Mouse (Mus musculus): ENCODE results near the gene Dnase1l2. TPM values are rescaled to one million over a fixed set of nuclear protein-coding genes. Genes with fewer than 3 reads are reported as not detected.
A peak's percentile ranks its signal among the peaks of the same experiment; 100 is the strongest.

The Dnase1l2 gene
- polyA plus RNA-seq, 1 experiment from 2014 or later = 3.5 TPM

DNA sequence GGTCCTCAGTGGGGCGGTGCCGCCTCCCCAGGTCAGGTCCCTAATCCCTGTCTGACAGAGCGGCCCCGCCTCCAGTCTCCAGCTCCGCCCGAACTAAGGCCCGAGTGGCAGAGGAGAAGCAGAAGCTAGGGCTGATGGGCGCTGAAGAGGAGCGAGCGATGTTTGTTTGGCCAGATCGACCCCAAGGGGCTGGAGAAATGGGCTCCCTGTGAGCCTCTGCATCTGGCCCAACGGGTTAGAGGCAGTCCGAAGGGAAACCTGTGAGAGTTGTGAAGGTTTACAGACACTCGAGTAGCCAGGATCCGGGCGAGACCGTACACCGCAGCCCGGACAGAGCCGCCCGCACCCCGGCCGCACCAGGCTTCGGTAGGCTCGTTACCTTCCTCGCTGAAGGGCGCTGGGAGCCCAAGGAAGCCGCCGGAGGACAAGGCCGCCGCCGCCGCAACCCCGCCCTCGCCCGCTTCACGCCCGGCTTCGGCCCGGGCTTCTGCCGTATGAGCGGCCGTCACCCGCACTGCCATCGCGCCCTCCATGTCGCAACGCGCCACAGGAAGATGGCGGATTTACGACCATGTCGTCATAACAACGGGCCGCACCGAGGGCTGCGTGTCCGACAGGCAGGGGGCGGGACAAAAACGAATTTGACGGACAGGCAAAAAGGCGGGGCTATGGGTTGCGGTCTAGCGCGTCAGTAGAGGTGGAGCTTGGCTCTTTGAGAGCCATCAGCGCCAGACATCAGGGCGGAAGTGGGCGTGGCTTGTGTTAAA lies 12.0 kb upstream of the Dnase1l2 start:
- peak; percentile 81 for ATAC-seq
- TF ChIP-seq CTCF (IDR thresholded peaks at IDR 0.05) = no peak

DNA sequence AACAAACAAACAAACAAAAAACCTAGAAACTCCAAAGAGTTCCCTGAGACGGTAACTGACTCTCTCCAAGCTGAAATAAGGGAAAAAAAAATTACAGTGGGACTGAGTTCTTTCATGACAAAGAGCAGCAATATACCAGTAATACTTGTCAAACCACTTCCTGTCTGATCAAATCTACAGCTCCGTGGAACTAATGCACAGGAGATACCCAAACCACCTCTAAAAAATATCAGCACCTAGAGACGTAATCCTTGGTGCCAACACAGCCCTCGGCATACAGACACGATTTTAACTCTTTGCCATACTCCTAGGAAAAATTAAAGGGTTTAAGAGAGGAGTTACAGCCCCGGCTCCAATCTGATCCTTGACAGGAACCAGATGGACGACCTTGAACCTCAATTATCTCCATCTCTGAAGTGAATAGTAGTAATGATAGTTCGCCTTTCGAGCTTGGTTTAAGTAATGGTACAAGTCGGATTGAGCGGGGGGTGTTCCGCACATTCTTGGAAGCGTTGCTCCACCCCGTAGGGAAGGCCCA lies 11.4 kb upstream of the Dnase1l2 start:
- ATAC-seq (peak; percentile 6), DNase-seq (ENCODE audit: low read depth, low spot score) (no peak)
- TF ChIP-seq CTCF (IDR thresholded peaks at IDR 0.05) = no peak
- POLR2A ChIA-PET = interaction anchor here (1.1 to 3.6 kb wide), 4 partner anchors 10 to 96 kb away, joined by 3 to 12 read pairs (median 4); partner anchors contain the start of genes E4f1, Pgp and Pkd1
- H3K27me3 ChIP-seq = no peaks in the 10 kb centered on the region
- in situ Hi-C loops (cut with MboI; ENCODE audit: low pct_unique_long_range_greater_than_20kb) = no loop called here
- CTCF ChIA-PET = interaction anchor here (0.8 to 1.8 kb wide), 2 partner anchors 17 to 25 kb away, joined by 3 to 5 read pairs; partner anchors contain the start of gene Mlst8

More for the DNA sequence above, 12.0 kb upstream of the Dnase1l2 start:
- in situ Hi-C loops (cut with MboI; ENCODE audit: low pct_unique_long_range_greater_than_20kb) = no loop called here
- CTCF ChIA-PET = interaction anchor here (1.8 kb wide), 1 partner anchor 18 kb away, joined by 5 read pairs; no protein-coding TSS in a partner anchor
- POLR2A ChIA-PET = interaction anchor here (1.2 to 3.6 kb wide), 4 partner anchors 16 to 95 kb away, joined by 3 to 12 read pairs (median 4); partner anchors contain the start of genes E4f1, Pgp and Pkd1
- peak; percentile 89 for DNase-seq (ENCODE audit: low read depth, low spot score)
- H3K27me3 ChIP-seq = no peaks in the 10 kb centered on the region

DNA sequence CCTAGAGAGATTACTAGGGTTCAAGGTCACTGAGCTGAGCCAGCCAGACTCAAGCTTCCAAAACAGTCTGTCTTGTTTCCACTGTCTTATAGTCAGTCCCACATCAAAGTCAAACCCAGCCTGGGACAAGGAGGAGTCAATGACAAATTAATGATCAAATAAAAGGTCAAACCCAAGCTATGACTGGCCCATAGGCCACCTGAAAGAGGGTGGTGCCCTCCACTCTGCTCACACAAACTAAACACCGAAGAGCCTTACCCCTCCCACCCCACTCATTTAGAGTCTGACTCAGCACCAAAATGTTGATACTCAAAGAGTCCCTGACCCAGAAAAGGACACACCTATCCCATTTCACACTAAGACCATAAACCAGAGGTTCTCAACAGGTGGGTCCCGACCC lies 10.5 kb upstream of the Dnase1l2 start:
- no peak for ATAC-seq
- POLR2A ChIA-PET = interaction anchor here (1.1 to 3.6 kb wide), 2 partner anchors 10 to 18 kb away, joined by 3 to 12 read pairs; partner anchors contain the start of genes E4f1 and Pgp
- in situ Hi-C loops (cut with MboI; ENCODE audit: low pct_unique_long_range_greater_than_20kb) = no loop called here
- CTCF ChIA-PET = interaction anchor here (1.0 to 1.8 kb wide), 2 partner anchors 16 to 26 kb away, joined by 3 to 5 read pairs; no protein-coding TSS in a partner anchor
- TF ChIP-seq CTCF (IDR thresholded peaks at IDR 0.05) = no peak
- no peaks in the 10 kb centered on the region for H3K27me3 ChIP-seq
- DNase-seq (ENCODE audit: low read depth, low spot score) = no peak

DNA sequence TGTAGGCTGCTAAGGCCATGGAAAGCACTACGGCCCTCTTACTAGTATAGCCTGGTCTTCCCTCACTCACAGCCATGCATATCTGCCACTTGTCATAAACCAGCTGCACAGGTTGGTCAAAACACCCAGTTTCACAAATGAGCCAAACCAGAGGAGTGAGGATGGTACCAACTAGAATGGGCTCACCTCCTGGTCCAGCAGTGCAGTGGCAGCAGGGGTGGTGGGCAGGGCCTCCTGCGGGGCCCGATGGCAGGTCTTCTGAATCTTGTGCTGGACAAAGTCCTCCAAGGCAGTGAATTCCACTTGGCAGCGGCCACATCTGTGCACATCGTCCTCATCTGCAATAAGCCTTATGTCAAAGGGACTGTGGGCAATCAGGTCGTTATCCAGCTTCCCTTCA lies 8.3 kb upstream of the Dnase1l2 start:
- no peak for TF ChIP-seq CTCF (IDR thresholded peaks at IDR 0.05)
- in situ Hi-C loops (cut with MboI; ENCODE audit: low pct_unique_long_range_greater_than_20kb) = no loop called here
- ChIA-PET POLR2A (interaction anchor here (0.5 kb wide), 1 partner anchor 1732 kb away, joined by 5 read pairs; no protein-coding TSS in a partner anchor), CTCF (interaction anchor here (1.3 kb wide), 1 partner anchor 14 kb away, joined by 5 read pairs; no protein-coding TSS in a partner anchor)
- H3K27me3 ChIP-seq = no peaks in the 10 kb centered on the region
- no peak for ATAC-seq
- DNase-seq (ENCODE audit: low read depth, low spot score) = no peak

DNA sequence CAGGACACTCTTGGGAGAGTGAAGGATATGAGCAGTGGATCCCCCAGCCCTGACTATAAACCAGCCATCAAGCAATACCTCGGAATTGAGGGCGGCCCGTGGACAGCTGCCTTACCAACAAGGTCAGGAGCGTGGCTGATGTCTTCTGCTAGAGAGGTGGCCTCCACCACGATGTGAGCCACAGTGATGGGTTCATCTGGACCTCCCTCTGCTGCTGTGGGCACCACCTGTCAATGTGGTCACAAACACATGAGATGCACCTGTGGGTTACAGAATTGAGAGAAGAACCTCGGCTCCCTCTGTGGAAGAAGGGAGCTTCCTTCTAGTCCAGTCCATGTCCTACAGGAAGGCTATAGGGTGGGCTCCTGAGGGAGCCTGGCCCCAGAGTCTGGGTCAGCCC lies 6.6 kb upstream of the Dnase1l2 start:
- ChIA-PET POLR2A (no interaction called here), CTCF (no interaction called here)
- H3K27me3 ChIP-seq = no peaks in the 10 kb centered on the region
- TF ChIP-seq CTCF (IDR thresholded peaks at IDR 0.05) = no peak
- no peak for ATAC-seq
- in situ Hi-C loops (cut with MboI; ENCODE audit: low pct_unique_long_range_greater_than_20kb) = no loop called here
- no peak for DNase-seq (ENCODE audit: low read depth, low spot score)

DNA sequence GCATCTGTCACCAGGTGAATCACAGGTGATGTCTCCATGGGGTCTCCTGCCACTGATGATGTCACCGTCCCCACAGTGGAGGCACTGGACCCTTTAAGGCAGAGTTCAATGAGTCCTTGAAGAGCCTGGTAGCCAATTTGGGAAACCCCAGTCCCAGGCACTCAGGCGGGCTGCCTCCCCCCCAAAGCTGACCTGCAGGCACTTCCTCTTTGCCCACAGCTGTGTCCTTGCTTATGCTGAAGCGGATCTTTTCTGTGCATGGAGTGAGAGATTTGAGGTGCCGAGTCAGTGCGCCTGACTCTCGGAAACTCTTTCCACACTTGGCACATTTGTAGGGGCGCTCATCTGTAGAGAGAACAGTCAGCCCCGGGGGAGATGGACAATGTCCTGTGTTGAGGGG lies 3.7 kb upstream of the Dnase1l2 start:
- H3K27me3 ChIP-seq = no peaks in the 10 kb centered on the region
- in situ Hi-C loops (cut with MboI; ENCODE audit: low pct_unique_long_range_greater_than_20kb) = no loop called here
- ChIA-PET POLR2A (no interaction called here), CTCF (no interaction called here)
- ATAC-seq = no peak
- TF ChIP-seq CTCF (IDR thresholded peaks at IDR 0.05) = no peak
- no peak for DNase-seq (ENCODE audit: low read depth, low spot score)

DNA sequence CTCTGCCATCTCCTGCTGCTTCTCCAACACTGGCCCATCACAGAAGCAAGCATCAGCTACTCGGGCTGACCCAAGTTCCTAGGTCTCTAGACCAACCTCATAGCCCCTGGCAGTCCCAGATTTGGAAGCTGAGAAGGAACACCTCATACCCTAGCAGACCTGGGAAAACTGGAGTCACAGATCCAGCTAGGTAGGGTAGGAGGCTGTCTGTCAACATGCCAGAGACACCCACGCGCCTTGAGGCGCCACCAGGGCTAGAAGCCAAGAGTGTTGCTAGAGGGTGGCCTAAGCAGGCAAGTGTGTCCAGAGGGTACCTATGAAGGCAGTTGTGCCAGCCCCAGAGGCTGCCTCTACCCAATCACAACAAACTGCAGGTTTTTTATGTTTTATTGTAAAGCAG lies 504 bp upstream of the Dnase1l2 start:
- ChIA-PET POLR2A (interaction anchor here (1.4 kb wide), 1 partner anchor 10 kb away, joined by 3 read pairs; no protein-coding TSS in a partner anchor), CTCF (interaction anchor here (1.4 kb wide), 1 partner anchor 51 kb away, joined by 3 read pairs; no protein-coding TSS in a partner anchor)
- no peak for DNase-seq (ENCODE audit: low read depth, low spot score)
- H3K27me3 ChIP-seq = no peaks in the 10 kb centered on the region
- TF ChIP-seq CTCF (IDR thresholded peaks at IDR 0.05) = no peak
- in situ Hi-C loops (cut with MboI; ENCODE audit: low pct_unique_long_range_greater_than_20kb) = no loop called here
- ATAC-seq = no peak

DNA sequence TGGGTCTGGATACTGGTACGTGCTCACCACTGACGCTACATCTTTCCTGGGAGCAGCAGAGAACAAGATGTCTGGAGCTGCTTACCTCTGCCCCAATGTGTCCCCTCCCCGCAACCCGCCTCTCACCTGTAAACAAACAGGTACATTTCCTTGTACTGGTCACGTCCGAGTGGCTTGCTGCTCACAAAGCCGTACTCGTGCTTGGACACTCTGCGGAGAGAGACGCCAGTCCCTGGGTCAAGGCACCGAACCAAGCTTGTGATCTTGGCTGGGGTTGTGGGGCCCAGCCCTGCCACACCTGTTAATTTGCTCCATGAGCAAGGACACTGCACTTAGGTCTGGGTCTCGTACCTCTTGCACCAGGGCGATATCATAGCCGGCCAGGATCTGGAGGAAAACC lies 798 bp downstream of the Dnase1l2 start:
- in situ Hi-C loops (cut with MboI; ENCODE audit: low pct_unique_long_range_greater_than_20kb) = no loop called here
- ATAC-seq = no peak
- ChIA-PET POLR2A (no interaction called here), CTCF (no interaction called here)
- DNase-seq (ENCODE audit: low read depth, low spot score) = no peak
- TF ChIP-seq CTCF (IDR thresholded peaks at IDR 0.05) = no peak
- no peaks in the 10 kb centered on the region for H3K27me3 ChIP-seq

DNA sequence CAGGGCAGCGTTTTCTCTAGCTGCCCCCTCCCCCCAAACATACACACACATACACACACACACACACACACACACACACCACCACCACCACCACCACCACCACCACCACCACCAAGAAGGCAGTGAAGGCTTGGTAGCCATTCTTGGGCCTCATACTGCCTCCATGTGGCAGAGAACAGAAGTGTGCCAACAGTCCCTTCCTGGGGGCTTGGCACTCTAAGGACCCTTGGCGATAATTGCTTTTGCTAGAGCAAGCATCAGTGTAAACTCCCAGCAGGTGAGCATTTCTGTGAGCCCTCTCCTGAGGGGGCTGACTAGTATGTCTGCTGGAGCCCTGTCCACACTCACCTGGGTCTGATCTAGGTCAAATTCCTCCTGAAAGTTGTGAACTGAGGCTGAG lies 1.8 kb downstream of the Dnase1l2 start:
- H3K27me3 ChIP-seq = no peaks in the 10 kb centered on the region
- in situ Hi-C loops (cut with MboI; ENCODE audit: low pct_unique_long_range_greater_than_20kb) = no loop called here
- ChIA-PET CTCF (interaction anchor here (1.0 kb wide), 1 partner anchor 38 kb away, joined by 3 read pairs; the partner anchor contains the start of gene Mlst8), POLR2A (no interaction called here)
- ATAC-seq (no peak), DNase-seq (ENCODE audit: low read depth, low spot score) (no peak)
- no peak for TF ChIP-seq CTCF (IDR thresholded peaks at IDR 0.05)

DNA sequence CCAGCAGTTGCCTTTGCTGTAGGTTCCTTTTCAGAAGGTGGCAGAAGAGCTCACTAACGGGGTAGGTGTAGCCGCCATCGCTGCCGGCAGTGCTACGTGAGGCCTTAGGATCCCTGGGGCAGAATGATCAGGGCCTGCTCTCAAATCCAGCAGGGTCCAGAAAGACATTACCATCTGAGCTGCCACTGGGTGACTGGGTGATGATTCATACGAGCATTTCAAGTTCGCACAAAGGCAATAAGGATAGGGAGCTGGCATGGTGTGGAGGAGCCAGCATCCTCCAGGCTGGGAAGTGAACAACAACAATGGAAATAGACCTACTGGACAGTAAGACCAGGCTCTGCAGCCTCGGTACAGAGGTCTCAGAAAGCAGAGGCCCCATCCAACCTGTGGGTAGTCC lies 2.5 kb downstream of the Dnase1l2 start:
- in situ Hi-C loops (cut with MboI; ENCODE audit: low pct_unique_long_range_greater_than_20kb) = no loop called here
- CTCF ChIA-PET = interaction anchor here (1.0 kb wide), 1 partner anchor 39 kb away, joined by 3 read pairs; the partner anchor contains the start of gene Mlst8
- TF ChIP-seq CTCF (IDR thresholded peaks at IDR 0.05) = no peak
- DNase-seq (ENCODE audit: low read depth, low spot score) = no peak
- ATAC-seq = no peak
- POLR2A ChIA-PET = interaction anchor here (0.7 kb wide), 1 partner anchor 155 kb away, joined by 3 read pairs; no protein-coding TSS in a partner anchor
- no peaks in the 10 kb centered on the region for H3K27me3 ChIP-seq

DNA sequence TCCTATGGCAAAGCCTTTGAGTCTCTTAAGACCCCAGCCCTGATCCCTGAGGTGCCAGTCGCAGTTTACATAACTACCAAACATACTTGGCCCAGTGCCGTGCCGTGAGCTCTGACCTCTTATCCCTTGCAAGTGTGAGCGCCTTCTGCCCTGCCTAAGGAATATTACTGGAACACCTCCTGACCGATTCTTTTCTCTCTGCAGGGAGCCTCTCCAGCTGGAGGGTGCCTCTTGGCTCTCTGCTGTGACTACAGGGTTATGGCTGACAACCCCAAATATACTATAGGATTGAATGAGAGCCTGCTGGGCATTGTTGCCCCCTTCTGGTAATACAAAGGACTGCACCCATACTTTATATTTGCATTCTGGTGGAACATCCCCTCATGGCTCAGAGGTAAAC lies 5.9 kb downstream of the Dnase1l2 start:
- CTCF ChIA-PET = interaction anchor here (0.9 to 1.9 kb wide), 3 partner anchors 14 to 36 kb away, joined by 3 to 5 read pairs (median 5); no protein-coding TSS in a partner anchor
- POLR2A ChIA-PET = no interaction called here
- H3K27me3 ChIP-seq = no peaks in the 10 kb centered on the region
- no peak for TF ChIP-seq CTCF (IDR thresholded peaks at IDR 0.05)
- ATAC-seq (peak; percentile 22), DNase-seq (ENCODE audit: low read depth, low spot score) (no peak)
- in situ Hi-C loops (cut with MboI; ENCODE audit: low pct_unique_long_range_greater_than_20kb) = no loop called here
